Mouse (Mus musculus) lung, postnatal 0 days (tissue): ENCODE data around the gene Cyp1a1. TPM values are rescaled to one million over a fixed set of nuclear protein-coding genes. Genes with fewer than 3 reads are reported as not detected.
A peak's percentile ranks its signal among the peaks of the same experiment; 100 is the strongest.

Source experiments
- ATAC-seq: fragments of 200-750 bp; cut with Nextera tagmentation; 2 replicates; pipeline ENCODE4 v1.8.0; 2017; ENCODE audit warnings: moderate library complexity
- DNase-seq: peaks from one replicate; pipeline ENCODE4 v3.0.0-alpha.2; 2016; ENCODE audit warnings: low spot score
- H3K27ac ChIP-seq: fragments of 300-500 bp; sonication (generic); 2 replicates; pipeline ENCODE4 v1.5.1; 2014; ENCODE audit warnings: antibody characterized with exemption, mild to moderate bottlenecking, low read length, mixed read lengths
- H3K27me3 ChIP-seq: fragments of 300-500 bp; sonication (generic); replicated peaks from 2 replicates; pipeline ENCODE4 v1.6.1; 2014; ENCODE audit warnings: low read length, mixed read lengths; ENCODE audit not compliant: insufficient read depth
- H3K36me3 ChIP-seq: fragments of 300-500 bp; sonication (generic); 2 replicates; pipeline ENCODE4 v1.6.1; 2014; ENCODE audit warnings: low read length, mixed read lengths; ENCODE audit not compliant: insufficient read depth
- H3K4me1 ChIP-seq: fragments of 300-500 bp; sonication (generic); 2 replicates; pipeline ENCODE4 v1.6.1; 2014; ENCODE audit warnings: antibody characterized with exemption, low read depth, low read length, mixed read lengths; ENCODE audit not compliant: insufficient read depth
- H3K4me2 ChIP-seq: fragments of 300-500 bp; sonication (generic); replicated peaks from 2 replicates; pipeline ENCODE4 v1.6.1; 2014; ENCODE audit warnings: low read depth, mild to moderate bottlenecking, low read length, moderate library complexity, mixed read lengths
- H3K4me3 ChIP-seq: fragments of 300-500 bp; sonication (generic); 2 replicates; pipeline ENCODE4 v1.5.1; 2014; ENCODE audit warnings: low read depth, low read length
- H3K9ac ChIP-seq: fragments of 300-500 bp; sonication (generic); replicated peaks from 2 replicates; pipeline ENCODE4 v1.6.1; 2014; ENCODE audit warnings: low read depth, mild to moderate bottlenecking
- H3K9me3 ChIP-seq: fragments of 300-500 bp; sonication (generic); 2 replicates; pipeline ENCODE4 v1.6.1; 2016; ENCODE audit warnings: low read length, mixed read lengths
- CTCF ChIP-seq: IDR thresholded peaks from 2 replicates; pipeline ENCODE4 v1.5.1; 2016; ENCODE audit warnings: antibody characterized with exemption, mild to moderate bottlenecking
- EP300 ChIP-seq: IDR thresholded peaks from 2 replicates; pipeline ENCODE4 v1.6.1; 2016; ENCODE audit warnings: antibody characterized with exemption, mild to moderate bottlenecking, control low read depth
- WGBS: fragments of 180-500 bp; shearing (Covaris S2); extraction: QIAGEN DNeasy Blood & Tissue Kit; methylation state at CpG from one replicate; pipeline ENCODE4 v1.1.7; 2014; 5-methylcytosine and 5-hydroxymethylcytosine counted together
- polyA plus RNA-seq: library from polyadenylated mRNA; unstranded; fragments of >200 nt; fragmentation: Nextera tagmentation; extraction: Ambion mirVana; gene quantifications from 2 replicates; pipeline ENCODE4 v1.2.1, GENCODE M21; 2015

The Cyp1a1 gene
- polyA plus RNA-seq, 1 experiment from 2014 or later = 9.0 TPM

DNA sequence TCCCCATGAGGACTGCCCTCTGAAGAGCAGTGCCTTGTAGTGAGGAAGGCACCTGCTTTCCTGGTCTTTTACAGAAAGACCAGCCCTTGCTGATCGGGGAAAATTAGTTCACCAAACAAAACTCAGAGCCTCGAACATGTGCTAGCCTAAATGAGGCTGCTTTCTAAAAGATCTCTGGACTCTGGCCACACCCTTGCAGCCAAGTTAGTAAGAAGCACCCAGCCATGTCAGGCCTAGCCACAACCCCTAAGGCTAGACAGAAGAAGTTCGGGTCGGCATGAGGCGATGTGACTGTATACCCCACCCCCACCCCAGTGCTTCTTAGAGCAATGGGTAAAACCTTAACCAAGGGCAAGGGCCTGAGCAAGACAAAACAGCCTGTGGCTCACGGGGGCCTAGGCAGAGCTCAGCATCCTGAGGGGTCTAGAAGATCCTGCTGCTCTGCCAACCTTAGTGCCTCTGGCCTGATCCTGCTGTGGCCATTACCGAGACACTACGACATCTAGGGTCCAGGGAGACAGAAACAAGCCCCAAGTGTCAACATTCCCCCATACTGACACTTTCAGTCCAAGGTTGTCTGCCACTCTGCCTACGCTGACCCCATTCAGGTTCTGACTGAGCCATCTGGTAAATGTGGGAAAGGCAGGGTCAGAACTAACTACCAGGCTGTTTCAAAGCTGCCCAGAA is 44.4 kb upstream of the Cyp1a1 start:
- H3K9me3 ChIP-seq = no peaks in the 10 kb centered on the region
- DNase-seq = no peak
- H3K4me3 ChIP-seq = peak overlapping the region; percentile 93
- no peaks in the 10 kb centered on the region for H3K27me3 ChIP-seq
- TF ChIP-seq EP300 = no peak
- TF ChIP-seq CTCF = no peak
- H3K27ac ChIP-seq = peak overlapping the region; percentile 43; the same call in 1 of the 2 replicates
- no peak for ATAC-seq
- peak overlapping the region; percentile 19; the same call in 1 of the 2 replicates for H3K9ac ChIP-seq
- H3K4me2 ChIP-seq = peak overlapping the region; percentile 94
- H3K4me1 ChIP-seq = peaks cover 46% of the 10 kb centered on the region
- WGBS = 66% methylated on average over 9 of the region's 9 CpGs
- H3K36me3 ChIP-seq = no peaks in the 10 kb centered on the region

DNA sequence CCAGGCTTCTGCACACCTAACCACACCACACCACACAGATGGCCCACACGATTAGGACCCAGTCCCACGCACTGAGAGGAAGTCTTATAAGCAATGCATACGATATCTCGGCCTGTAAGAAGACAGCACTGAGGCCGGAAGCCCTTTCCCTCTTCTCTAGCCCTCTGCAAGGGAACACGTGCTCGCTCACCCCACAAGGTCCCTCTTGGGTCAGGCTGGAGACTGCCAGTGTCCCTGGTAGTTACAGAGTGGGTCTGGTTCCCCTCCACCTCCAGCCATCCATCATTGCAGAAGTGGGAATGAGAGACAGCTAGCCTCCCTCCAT is 43.9 kb upstream of the Cyp1a1 start:
- peaks cover 41% of the 10 kb centered on the region for H3K4me1 ChIP-seq
- peak overlapping the region; percentile 19; the same call in 1 of the 2 replicates for H3K9ac ChIP-seq
- no peak for TF ChIP-seq CTCF
- no peak for TF ChIP-seq EP300
- peak overlapping the region; percentile 94 for H3K4me2 ChIP-seq
- WGBS = 23% methylated on average over 7 of the region's 7 CpGs
- ATAC-seq (no peak), DNase-seq (no peak)
- H3K36me3 ChIP-seq = no peaks in the 10 kb centered on the region
- H3K27ac ChIP-seq = peak overlapping the region; percentile 43; the same call in 1 of the 2 replicates
- H3K27me3 ChIP-seq = no peaks in the 10 kb centered on the region
- peak overlapping the region; percentile 93 for H3K4me3 ChIP-seq
- no peaks in the 10 kb centered on the region for H3K9me3 ChIP-seq

DNA sequence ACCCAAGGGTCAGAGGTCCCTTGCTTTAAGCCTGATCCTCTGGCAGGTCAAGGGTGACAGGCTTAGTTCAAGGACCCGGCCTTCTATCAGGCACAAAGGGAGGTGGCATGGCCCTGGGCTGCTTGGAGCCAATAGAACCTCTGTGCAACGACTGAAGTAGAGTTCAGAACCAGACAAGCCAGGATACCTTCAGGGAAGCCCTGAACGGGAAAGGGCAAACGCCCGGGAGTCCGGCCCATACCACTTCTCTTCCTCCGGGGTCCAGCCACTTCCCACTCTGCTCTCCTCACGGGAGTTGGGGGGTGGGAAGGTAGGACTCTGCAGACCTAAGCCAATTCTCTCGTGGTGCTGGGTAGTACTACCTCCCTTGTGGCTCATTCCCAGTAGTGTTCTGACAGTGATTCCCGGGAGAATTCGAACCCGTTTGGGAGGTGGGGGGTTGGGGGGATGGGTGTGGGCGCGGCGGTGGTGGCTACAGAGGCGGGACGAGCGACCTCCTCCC is 43.2 kb upstream of the Cyp1a1 start:
- ATAC-seq = no peak
- Histone ChIP-seq H3K4me2 (peak overlapping the region; percentile 94), H3K36me3 (no peaks in the 10 kb centered on the region), H3K4me1 (peaks cover 34% of the 10 kb centered on the region), H3K27ac (peak overlapping the region; percentile 96), H3K9ac (peak overlapping the region; percentile 94), H3K27me3 (no peaks in the 10 kb centered on the region), H3K4me3 (peak overlapping the region; percentile 93), H3K9me3 (no peaks in the 10 kb centered on the region)
- WGBS = 0% methylated on average over 16 of the region's 18 CpGs
- DNase-seq = no peak
- TF ChIP-seq EP300 (no peak), CTCF (no peak)

DNA sequence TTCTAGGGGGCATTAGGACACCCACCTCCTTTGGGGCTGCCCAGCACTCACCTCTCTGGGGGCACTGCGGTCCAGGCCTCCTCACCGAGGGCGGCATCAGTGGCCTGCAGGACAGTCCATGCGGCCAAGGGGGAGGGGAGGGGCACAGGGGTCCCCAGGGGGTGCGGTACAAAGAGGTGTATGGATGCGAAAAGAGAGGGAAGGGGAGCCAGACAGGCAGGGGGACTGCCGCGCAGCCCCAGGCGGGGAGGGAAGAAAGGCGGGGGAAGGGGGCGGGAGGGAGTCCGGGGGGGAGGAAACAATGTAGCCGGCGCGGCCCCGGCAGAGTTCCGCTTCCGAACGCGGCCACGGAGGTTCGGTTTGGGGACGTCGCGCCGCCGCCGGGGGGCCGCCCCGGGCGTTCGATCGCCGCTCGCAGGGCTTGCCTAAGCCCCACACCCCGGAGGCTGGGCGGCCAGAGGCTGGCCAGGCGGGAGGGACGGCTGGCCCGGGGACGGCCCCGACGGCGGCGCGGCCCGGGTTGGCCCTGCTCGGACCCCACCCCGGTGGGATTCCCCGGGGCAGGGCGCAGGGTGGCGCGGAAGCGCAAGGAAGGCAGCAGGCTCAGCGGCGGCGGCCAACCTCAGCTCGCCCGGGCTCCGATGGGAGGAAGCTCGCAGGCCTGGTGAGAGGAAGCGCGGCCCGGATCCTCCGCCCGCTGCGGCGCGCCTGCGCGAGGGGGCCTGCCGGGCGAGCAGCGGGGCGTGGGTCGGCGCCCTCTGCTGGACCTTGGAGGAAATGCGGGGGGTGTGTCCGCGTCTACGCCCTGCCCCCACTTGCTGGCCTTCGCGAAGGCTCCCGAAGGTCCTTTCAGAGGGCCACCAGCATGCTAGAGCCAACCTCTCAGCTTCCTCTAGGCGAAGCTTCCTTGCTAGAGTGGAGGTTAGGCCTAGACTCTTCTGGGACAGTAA is 42.5 kb upstream of the Cyp1a1 start:
- H3K4me1 ChIP-seq = peaks cover 28% of the 10 kb centered on the region
- H3K4me2 ChIP-seq = peak overlapping the region; percentile 94
- 0% methylated on average over 37 of the region's 85 CpGs for WGBS
- H3K9ac ChIP-seq = peak overlapping the region; percentile 94
- H3K27me3 ChIP-seq = no peaks in the 10 kb centered on the region
- peak overlapping the region; percentile 93 for H3K4me3 ChIP-seq
- ATAC-seq (peak; percentile 92), DNase-seq (peak; percentile 96)
- TF ChIP-seq CTCF = peak; percentile 89
- no peak for TF ChIP-seq EP300
- peak overlapping the region; percentile 96 for H3K27ac ChIP-seq
- no peaks in the 10 kb centered on the region for H3K36me3 ChIP-seq
- no peaks in the 10 kb centered on the region for H3K9me3 ChIP-seq

DNA sequence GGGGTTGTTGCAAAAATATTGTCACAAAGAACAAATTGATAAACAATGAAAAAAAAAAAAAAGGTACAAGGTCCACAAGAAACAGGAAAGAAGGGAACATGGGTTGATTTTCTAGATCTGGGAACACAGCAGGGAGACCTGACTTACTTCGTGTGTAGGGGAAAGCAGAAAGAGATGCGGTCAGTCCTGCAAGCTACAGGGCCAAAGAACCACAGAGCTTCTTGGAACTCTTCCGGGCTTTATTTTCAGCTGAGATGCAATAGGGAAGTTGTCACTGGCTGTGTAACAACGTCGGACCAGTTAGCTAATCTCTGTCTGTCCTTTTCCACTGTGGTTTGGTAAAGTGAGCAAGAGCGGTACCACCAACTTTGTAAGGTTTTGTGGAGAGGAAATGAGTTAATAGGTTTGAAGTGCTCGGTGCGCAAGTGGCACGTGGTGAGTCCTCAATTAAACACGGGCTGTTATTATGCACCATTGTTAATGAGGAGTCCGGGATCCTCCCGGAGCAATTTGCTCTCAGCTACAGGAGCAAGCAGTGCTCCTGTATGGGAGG is 41.1 kb upstream of the Cyp1a1 start:
- Histone ChIP-seq H3K9me3 (no peaks in the 10 kb centered on the region), H3K36me3 (no peaks in the 10 kb centered on the region), H3K9ac (no peak overlapping the region), H3K4me3 (no peak overlapping the region), H3K27me3 (no peaks in the 10 kb centered on the region), H3K4me1 (peaks cover 18% of the 10 kb centered on the region), H3K4me2 (no peak overlapping the region), H3K27ac (no peak overlapping the region)
- DNase-seq (peak; percentile 60), ATAC-seq (no peak)
- 67% methylated on average over 12 of the region's 12 CpGs for WGBS
- TF ChIP-seq EP300 (no peak), CTCF (no peak)
